Mouse (Mus musculus): Measurements from ENCODE around the gene Actr2. TPM values are rescaled to one million over a fixed set of nuclear protein-coding genes. Genes with fewer than 3 reads are reported as not detected.

Actr2 gene
- total and polyA plus RNA-seq, 3 experiments, result 18.1 to 75.8 (median 71.7) TPM

DNA sequence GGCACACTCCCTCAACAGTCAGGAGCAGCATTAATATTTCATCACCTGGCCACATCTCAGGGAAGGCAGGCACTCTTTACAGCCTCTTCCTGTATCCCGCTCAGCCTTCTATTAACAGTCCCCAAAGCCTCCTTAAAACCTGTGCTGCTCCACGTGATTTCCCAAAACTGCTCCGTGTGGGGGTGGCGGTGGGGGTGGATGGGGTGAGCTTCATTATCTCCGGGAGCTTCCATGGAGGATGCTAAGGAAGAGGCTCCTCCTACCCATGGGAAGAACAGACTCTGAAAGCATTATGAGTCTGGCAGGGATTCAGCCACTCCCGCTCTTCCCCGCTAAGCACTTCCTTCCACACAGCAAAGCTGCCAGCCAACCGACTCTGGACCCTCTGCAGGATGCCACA is 74.0 kb downstream of the Actr2 start:
- intact Hi-C loops (cut with DNase I), result no loop called here
- 23% methylated on average over 8 of the region's 8 CpGs for WGBS
- no peak for DNase-seq
- Histone ChIP-seq H3K4me1 (ENCODE audit: control insufficient read depth, insufficient read depth, low read length) (no peaks in the 10 kb centered on the region), H3K27ac (no peak overlapping the region), H3K4me3 (no peak overlapping the region), H3K79me2 (replicated peaks; ENCODE audit: control insufficient read depth, insufficient read depth, low read length) (no peaks in the 10 kb centered on the region), H3K36me3 (ENCODE audit: control insufficient read depth, insufficient read depth, low read length) (no peaks in the 10 kb centered on the region), H3K27me3 (ENCODE audit: control insufficient read depth, insufficient read depth, low read length) (no peaks in the 10 kb centered on the region), H3K9ac (ENCODE audit: low read depth, low read length) (no peak overlapping the region)
- TF ChIP-seq CTCF (IDR thresholded peaks at IDR 0.05) (no peak), EP300 (IDR thresholded peaks at IDR 0.05; ENCODE audit: insufficient read depth, low read depth, low read length) (no peak), POLR2A (IDR thresholded peaks at IDR 0.05; ENCODE audit: insufficient read depth, low read depth, low read length) (no peak)

DNA sequence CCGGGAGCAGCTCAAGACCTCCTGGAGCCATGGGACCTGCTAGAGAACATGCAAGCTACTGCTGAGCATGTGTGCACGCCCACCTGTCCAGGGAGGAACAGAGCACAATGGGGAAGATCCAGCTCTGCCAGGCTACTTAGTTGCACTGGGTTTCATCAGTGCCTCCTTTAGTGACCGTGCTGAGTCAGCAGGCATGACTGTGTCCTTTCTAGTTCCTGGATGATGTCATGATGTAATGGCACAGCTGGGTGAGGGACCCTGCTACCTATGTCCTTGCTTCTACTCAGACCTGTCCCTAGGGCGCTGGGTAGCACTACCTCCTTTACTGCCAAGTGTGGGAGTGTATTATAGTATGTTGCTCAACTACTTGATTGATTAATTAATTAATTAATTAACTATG is 75.0 kb downstream of the Actr2 start:
- H3K27me3 ChIP-seq (ENCODE audit: control insufficient read depth, insufficient read depth, low read length), result no peaks in the 10 kb centered on the region
- H3K4me3 ChIP-seq, result no peak overlapping the region
- DNase-seq, result no peak
- intact Hi-C loops (cut with DNase I), result no loop called here
- 93% methylated on average over 4 of the region's 4 CpGs for WGBS
- no peak overlapping the region for H3K27ac ChIP-seq
- H3K79me2 ChIP-seq (replicated peaks; ENCODE audit: control insufficient read depth, insufficient read depth, low read length), result no peaks in the 10 kb centered on the region
- no peak overlapping the region for H3K9ac ChIP-seq (ENCODE audit: low read depth, low read length)
- TF ChIP-seq EP300 (IDR thresholded peaks at IDR 0.05; ENCODE audit: insufficient read depth, low read depth, low read length), result no peak
- no peak for TF ChIP-seq CTCF (IDR thresholded peaks at IDR 0.05)
- no peak for TF ChIP-seq POLR2A (IDR thresholded peaks at IDR 0.05; ENCODE audit: insufficient read depth, low read depth, low read length)
- H3K36me3 ChIP-seq (ENCODE audit: control insufficient read depth, insufficient read depth, low read length), result no peaks in the 10 kb centered on the region
- no peaks in the 10 kb centered on the region for H3K4me1 ChIP-seq (ENCODE audit: control insufficient read depth, insufficient read depth, low read length)

DNA sequence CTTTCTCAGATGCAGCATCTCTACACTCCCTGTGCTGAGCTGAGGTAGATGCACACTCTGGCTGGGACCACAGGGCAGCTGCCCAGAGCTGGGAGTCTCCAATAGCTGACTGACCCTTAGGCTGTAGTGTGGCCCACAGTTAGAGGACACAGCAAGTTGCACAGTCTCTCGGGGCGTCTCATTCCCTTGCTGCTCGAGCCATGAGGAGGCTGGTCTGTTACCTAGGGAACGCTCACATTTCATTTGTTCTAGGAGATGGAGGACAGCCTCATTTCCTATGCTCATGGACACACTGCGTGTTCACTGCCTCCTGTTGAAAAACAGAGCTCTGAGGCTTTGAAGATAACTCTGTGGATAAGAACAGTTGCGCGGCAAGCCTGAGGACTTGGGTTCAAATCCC is 76.7 kb downstream of the Actr2 start:
- H3K4me1 ChIP-seq (ENCODE audit: control insufficient read depth, insufficient read depth, low read length), result no peaks in the 10 kb centered on the region
- intact Hi-C loops (cut with DNase I), result no loop called here

DNA sequence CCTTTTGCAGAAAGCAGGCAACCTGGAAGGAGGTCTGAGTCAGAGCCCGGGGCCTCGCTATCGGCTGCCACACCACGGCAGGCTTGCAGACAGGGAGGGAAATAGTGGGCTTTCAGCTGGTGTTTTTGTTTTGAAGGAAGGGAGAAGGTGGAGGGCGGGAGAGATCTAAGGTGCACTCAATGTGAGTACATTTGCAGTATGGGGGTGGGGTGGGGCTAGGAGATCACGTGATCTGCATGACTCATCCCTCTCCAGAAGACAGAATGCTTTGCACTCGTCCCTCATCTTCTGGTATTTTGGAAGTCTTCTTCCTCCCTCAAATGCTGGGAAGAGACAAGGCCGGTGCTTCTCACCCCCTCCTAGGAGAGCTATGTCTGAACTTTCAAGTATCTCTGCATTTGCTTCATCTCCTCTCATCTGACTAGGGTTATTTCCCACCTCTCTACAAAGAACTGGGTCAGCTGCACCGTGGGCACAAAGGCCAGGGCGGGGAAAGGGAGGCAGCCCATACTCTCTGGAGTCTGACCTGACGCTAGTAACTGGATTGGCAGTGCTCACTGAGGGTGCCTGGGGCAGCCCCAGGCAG is 77.3 kb downstream of the Actr2 start:
- no peaks in the 10 kb centered on the region for H3K79me2 ChIP-seq (replicated peaks; ENCODE audit: control insufficient read depth, insufficient read depth, low read length)
- no peaks in the 10 kb centered on the region for H3K4me1 ChIP-seq (ENCODE audit: control insufficient read depth, insufficient read depth, low read length)
- H3K4me3 ChIP-seq, result no peak overlapping the region
- H3K27me3 ChIP-seq (ENCODE audit: control insufficient read depth, insufficient read depth, low read length), result no peaks in the 10 kb centered on the region
- intact Hi-C loops (cut with DNase I), result no loop called here
- no peak overlapping the region for H3K9ac ChIP-seq (ENCODE audit: low read depth, low read length)
- WGBS, result 57% methylated on average over 11 of the region's 11 CpGs
- no peak for DNase-seq
- no peak overlapping the region for H3K27ac ChIP-seq
- H3K36me3 ChIP-seq (ENCODE audit: control insufficient read depth, insufficient read depth, low read length), result no peaks in the 10 kb centered on the region
- TF ChIP-seq CTCF (IDR thresholded peaks at IDR 0.05) (no peak), EP300 (IDR thresholded peaks at IDR 0.05; ENCODE audit: insufficient read depth, low read depth, low read length) (no peak), POLR2A (IDR thresholded peaks at IDR 0.05; ENCODE audit: insufficient read depth, low read depth, low read length) (no peak)

More for the DNA sequence above, 76.7 kb downstream of the Actr2 start:
- no peak for TF ChIP-seq POLR2A (IDR thresholded peaks at IDR 0.05; ENCODE audit: insufficient read depth, low read depth, low read length)
- no peaks in the 10 kb centered on the region for H3K27me3 ChIP-seq (ENCODE audit: control insufficient read depth, insufficient read depth, low read length)
- H3K4me3 ChIP-seq, result no peak overlapping the region
- WGBS, result 81% methylated on average over 7 of the region's 7 CpGs
- DNase-seq, result no peak
- no peak overlapping the region for H3K9ac ChIP-seq (ENCODE audit: low read depth, low read length)
- H3K36me3 ChIP-seq (ENCODE audit: control insufficient read depth, insufficient read depth, low read length), result no peaks in the 10 kb centered on the region
- H3K79me2 ChIP-seq (replicated peaks; ENCODE audit: control insufficient read depth, insufficient read depth, low read length), result no peaks in the 10 kb centered on the region
- H3K27ac ChIP-seq, result no peak overlapping the region

DNA sequence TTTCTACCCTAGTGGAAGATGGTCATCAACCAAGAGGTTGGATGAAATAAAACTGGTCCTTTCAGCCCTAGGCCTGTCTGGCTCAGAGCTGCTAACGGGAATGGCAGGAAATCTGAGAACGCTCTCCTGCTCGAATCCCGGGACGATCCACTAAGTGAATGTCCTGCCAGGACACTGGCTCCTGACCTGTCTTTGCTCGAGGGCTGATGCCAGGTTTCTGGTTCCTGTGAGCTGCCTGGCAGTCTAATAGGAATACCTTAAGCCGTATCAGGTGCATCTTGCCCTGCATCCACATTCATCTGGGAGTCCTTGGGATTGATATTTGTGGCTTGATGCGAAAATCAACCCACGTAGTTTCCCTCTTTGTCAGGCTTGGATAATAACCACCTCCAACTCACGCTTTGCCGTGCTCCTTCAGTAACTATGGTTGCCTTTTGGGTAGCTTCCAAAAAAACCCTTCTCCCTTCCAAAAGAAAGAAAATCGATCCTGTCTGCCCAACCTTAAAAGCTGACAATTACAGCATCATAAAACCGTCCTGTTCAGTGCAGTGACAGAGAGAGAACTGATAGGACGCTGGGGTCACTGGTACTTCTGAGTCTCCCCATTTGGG is 78.3 kb downstream of the Actr2 start:
- no peaks in the 10 kb centered on the region for H3K4me1 ChIP-seq (ENCODE audit: control insufficient read depth, insufficient read depth, low read length)
- H3K36me3 ChIP-seq (ENCODE audit: control insufficient read depth, insufficient read depth, low read length), result no peaks in the 10 kb centered on the region
- H3K9ac ChIP-seq (ENCODE audit: low read depth, low read length), result no peak overlapping the region
- no peak overlapping the region for H3K27ac ChIP-seq
- H3K27me3 ChIP-seq (ENCODE audit: control insufficient read depth, insufficient read depth, low read length), result no peaks in the 10 kb centered on the region
- no peak overlapping the region for H3K4me3 ChIP-seq
- H3K79me2 ChIP-seq (replicated peaks; ENCODE audit: control insufficient read depth, insufficient read depth, low read length), result no peaks in the 10 kb centered on the region
- no peak for TF ChIP-seq CTCF (IDR thresholded peaks at IDR 0.05)
- TF ChIP-seq EP300 (IDR thresholded peaks at IDR 0.05; ENCODE audit: insufficient read depth, low read depth, low read length), result no peak
- no peak for TF ChIP-seq POLR2A (IDR thresholded peaks at IDR 0.05; ENCODE audit: insufficient read depth, low read depth, low read length)
- DNase-seq, result no peak
- 64% methylated on average over 14 of the region's 14 CpGs for WGBS
- intact Hi-C loops (cut with DNase I), result no loop called here

DNA sequence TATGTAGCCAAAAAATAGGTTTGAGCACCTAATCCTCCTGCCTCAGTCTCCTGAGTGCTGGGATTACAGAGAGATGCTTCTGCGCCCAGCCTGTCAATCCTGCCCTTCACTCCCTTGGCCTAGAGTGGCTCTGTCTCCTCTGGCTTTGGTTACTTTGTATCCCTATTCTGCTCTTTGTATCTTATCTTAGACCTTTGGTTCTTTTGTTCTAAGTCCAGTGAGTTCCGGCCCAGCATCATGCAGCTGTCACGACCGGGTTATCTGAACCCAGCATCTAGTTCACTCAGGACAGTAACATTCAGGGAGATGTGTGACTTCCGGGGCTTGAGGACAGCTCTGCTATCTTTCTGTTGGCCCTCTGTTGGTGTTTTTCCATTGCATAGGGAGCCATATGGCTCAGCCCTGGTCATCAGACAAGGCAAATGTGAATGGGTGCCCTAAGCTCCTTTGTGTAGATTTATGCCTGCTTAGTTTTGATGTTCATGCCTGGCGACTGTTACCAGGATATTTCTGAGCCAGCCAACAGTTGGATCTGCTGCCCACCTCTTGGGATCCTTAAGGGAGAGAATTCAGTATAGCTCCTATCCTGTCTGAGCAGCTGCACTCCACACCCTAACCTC is 79.1 kb downstream of the Actr2 start:
- Histone ChIP-seq H3K36me3 (ENCODE audit: control insufficient read depth, insufficient read depth, low read length) (no peaks in the 10 kb centered on the region), H3K4me1 (ENCODE audit: control insufficient read depth, insufficient read depth, low read length) (no peaks in the 10 kb centered on the region), H3K27ac (no peak overlapping the region), H3K79me2 (replicated peaks; ENCODE audit: control insufficient read depth, insufficient read depth, low read length) (no peaks in the 10 kb centered on the region), H3K9ac (ENCODE audit: low read depth, low read length) (no peak overlapping the region), H3K27me3 (ENCODE audit: control insufficient read depth, insufficient read depth, low read length) (no peaks in the 10 kb centered on the region), H3K4me3 (no peak overlapping the region)
- intact Hi-C loops (cut with DNase I), result no loop called here
- no peak for TF ChIP-seq CTCF (IDR thresholded peaks at IDR 0.05)
- WGBS, result 51% methylated on average over 6 of the region's 6 CpGs
- DNase-seq, result no peak
